Mouse (Mus musculus): ENCODE results near the gene Myod1. TPM values are rescaled to one million over a fixed set of nuclear protein-coding genes. Genes with fewer than 3 reads are reported as not detected.

The Myod1 gene
- polyA plus RNA-seq (2015; fragmentation: Nextera tagmentation; extraction: Ambion mirVana): 35.8 and 56.9 TPM in 2 replicates

GRCm38 (mm10) chr7:46376172-46377007 lies at the start of gene Myod1:
Gene Myod1 (plus strand): TSS chr7:46376474.
- peak; percentile 53 for ATAC-seq (ENCODE audit: insufficient number of reproducible peaks, low FRiP score, low TSS enrichment, low read depth)
- Histone ChIP-seq H3K36me3 (no peaks in the 10 kb centered on the region), H3K9ac (0 out of 2 replicates have a peak within 1 kb of the TSS, but pooled peaks have one; percentile 7), H3K9me3 (no peaks in the 10 kb centered on the region), H3K4me2 (peak within 1 kb of the TSS; percentile 29), H3K27me3 (peaks cover 80% of the 10 kb centered on the region), H3K27ac (peak within 1 kb of the TSS; percentile 61; the same call in 1 of the 2 replicates), H3K4me3 (peak within 1 kb of the TSS; percentile 27), H3K4me1 (peaks cover 14% of the 10 kb centered on the region)
- WGBS: 4% methylated on average over 43 of the region's 44 CpGs

- Histone ChIP-seq H3K27ac (no peak overlapping the region), H3K9me3 (no peaks in the 10 kb centered on the region), H3K36me3 (no peaks in the 10 kb centered on the region), H3K27me3 (no peaks in the 10 kb centered on the region), H3K4me3 (no peak overlapping the region), H3K4me1 (no peaks in the 10 kb centered on the region), H3K4me2 (no peak overlapping the region), H3K9ac (no peak overlapping the region)
- ATAC-seq (ENCODE audit: insufficient number of reproducible peaks, low FRiP score, low TSS enrichment, low read depth): no peak
- WGBS: 49% methylated on average over 4 of the region's 4 CpGs
Observed at GRCm38 (mm10) chr7:46327896-46328295, 48.4 kb upstream of the Myod1 start.

GRCm38 (mm10) chr7:46337397-46337796 lies 38.9 kb upstream of the Myod1 start:
- Histone ChIP-seq H3K4me2 (no peak overlapping the region), H3K9me3 (no peaks in the 10 kb centered on the region), H3K36me3 (no peaks in the 10 kb centered on the region), H3K4me3 (no peak overlapping the region), H3K27me3 (no peaks in the 10 kb centered on the region), H3K27ac (no peak overlapping the region), H3K9ac (no peak overlapping the region), H3K4me1 (no peaks in the 10 kb centered on the region)
- ATAC-seq (ENCODE audit: insufficient number of reproducible peaks, low FRiP score, low TSS enrichment, low read depth): no peak
- 90% methylated on average over 9 of the region's 9 CpGs for WGBS

- no peaks in the 10 kb centered on the region for H3K36me3 ChIP-seq
- H3K4me2 ChIP-seq: no peak overlapping the region
- H3K27ac ChIP-seq: no peak overlapping the region
- ATAC-seq (ENCODE audit: insufficient number of reproducible peaks, low FRiP score, low TSS enrichment, low read depth): no peak
- H3K27me3 ChIP-seq: no peaks in the 10 kb centered on the region
- no peaks in the 10 kb centered on the region for H3K4me1 ChIP-seq
- H3K4me3 ChIP-seq: no peak overlapping the region
- 9% methylated on average over 3 of the region's 3 CpGs for WGBS
- no peaks in the 10 kb centered on the region for H3K9me3 ChIP-seq
- no peak overlapping the region for H3K9ac ChIP-seq
Observed at GRCm38 (mm10) chr7:46339818-46340217, 36.5 kb upstream of the Myod1 start.

GRCm38 (mm10) chr7:46340295-46340694 lies 36.0 kb upstream of the Myod1 start:
- H3K9me3 ChIP-seq: no peaks in the 10 kb centered on the region
- no peaks in the 10 kb centered on the region for H3K4me1 ChIP-seq
- no peak overlapping the region for H3K4me3 ChIP-seq
- H3K36me3 ChIP-seq: no peaks in the 10 kb centered on the region
- ATAC-seq (ENCODE audit: insufficient number of reproducible peaks, low FRiP score, low TSS enrichment, low read depth): no peak
- no peak overlapping the region for H3K9ac ChIP-seq
- no peak overlapping the region for H3K4me2 ChIP-seq
- WGBS: 48% methylated on average over 5 of the region's 5 CpGs
- H3K27ac ChIP-seq: no peak overlapping the region
- H3K27me3 ChIP-seq: no peaks in the 10 kb centered on the region

- no peak overlapping the region for H3K4me3 ChIP-seq
- H3K9me3 ChIP-seq: no peaks in the 10 kb centered on the region
- no peak overlapping the region for H3K4me2 ChIP-seq
- H3K36me3 ChIP-seq: no peaks in the 10 kb centered on the region
- no peaks in the 10 kb centered on the region for H3K27me3 ChIP-seq
- no peaks in the 10 kb centered on the region for H3K4me1 ChIP-seq
- H3K27ac ChIP-seq: no peak overlapping the region
- ATAC-seq (ENCODE audit: insufficient number of reproducible peaks, low FRiP score, low TSS enrichment, low read depth): peak; percentile 85
- H3K9ac ChIP-seq: no peak overlapping the region
- 71% methylated on average over 9 of the region's 9 CpGs for WGBS
Observed at GRCm38 (mm10) chr7:46341471-46341870, 34.8 kb upstream of the Myod1 start.

- ATAC-seq (ENCODE audit: insufficient number of reproducible peaks, low FRiP score, low TSS enrichment, low read depth): no peak
- H3K27me3 ChIP-seq: peaks cover 37% of the 10 kb centered on the region
Observed at GRCm38 (mm10) chr7:46347692-46348091, 28.6 kb upstream of the Myod1 start.

GRCm38 (mm10) chr7:46348813-46349212 lies 27.5 kb upstream of the Myod1 start:
- no peak overlapping the region for H3K9ac ChIP-seq
- 0 out of 2 replicates have a peak, but pooled peaks cover 2% of the 10 kb centered on the region for H3K4me1 ChIP-seq
- no peaks in the 10 kb centered on the region for H3K36me3 ChIP-seq
- peaks cover 37% of the 10 kb centered on the region for H3K27me3 ChIP-seq
- 3% methylated on average over 35 of the region's 36 CpGs for WGBS
- H3K4me3 ChIP-seq: no peak overlapping the region
- no peak for ATAC-seq (ENCODE audit: insufficient number of reproducible peaks, low FRiP score, low TSS enrichment, low read depth)
- no peak overlapping the region for H3K4me2 ChIP-seq
- no peak overlapping the region for H3K27ac ChIP-seq
- H3K9me3 ChIP-seq: no peaks in the 10 kb centered on the region

More at GRCm38 (mm10) chr7:46347692-46348091, 28.6 kb upstream of the Myod1 start:
- H3K4me1 ChIP-seq: 0 out of 2 replicates have a peak, but pooled peaks cover 2% of the 10 kb centered on the region
- H3K36me3 ChIP-seq: no peaks in the 10 kb centered on the region
- H3K27ac ChIP-seq: no peak overlapping the region
- no peak overlapping the region for H3K9ac ChIP-seq
- no peak overlapping the region for H3K4me2 ChIP-seq
- H3K9me3 ChIP-seq: no peaks in the 10 kb centered on the region
- H3K4me3 ChIP-seq: no peak overlapping the region
- 48% methylated on average over 4 of the region's 4 CpGs for WGBS

- no peak for ATAC-seq (ENCODE audit: insufficient number of reproducible peaks, low FRiP score, low TSS enrichment, low read depth)
- H3K4me1 ChIP-seq: 0 out of 2 replicates have a peak, but pooled peaks cover 2% of the 10 kb centered on the region
- no peaks in the 10 kb centered on the region for H3K9me3 ChIP-seq
- no peak overlapping the region for H3K4me3 ChIP-seq
- no peak overlapping the region for H3K4me2 ChIP-seq
- peaks cover 37% of the 10 kb centered on the region for H3K27me3 ChIP-seq
- 56% methylated on average over 9 of the region's 9 CpGs for WGBS
- H3K36me3 ChIP-seq: no peaks in the 10 kb centered on the region
- H3K27ac ChIP-seq: no peak overlapping the region
- no peak overlapping the region for H3K9ac ChIP-seq
Observed at GRCm38 (mm10) chr7:46350119-46350702, 26.1 kb upstream of the Myod1 start.

GRCm38 (mm10) chr7:46352748-46353147 lies 23.5 kb upstream of the Myod1 start:
- Histone ChIP-seq H3K27ac (no peak overlapping the region), H3K36me3 (no peaks in the 10 kb centered on the region), H3K4me1 (0 out of 2 replicates have a peak, but pooled peaks cover 2% of the 10 kb centered on the region), H3K4me3 (no peak overlapping the region), H3K27me3 (peaks cover 32% of the 10 kb centered on the region), H3K9ac (no peak overlapping the region), H3K9me3 (no peaks in the 10 kb centered on the region), H3K4me2 (no peak overlapping the region)
- ATAC-seq (ENCODE audit: insufficient number of reproducible peaks, low FRiP score, low TSS enrichment, low read depth): 0 out of 2 replicates have a peak, but pooled peaks have one; percentile 7
- WGBS: 75% methylated on average over 2 of the region's 2 CpGs

- Histone ChIP-seq H3K9ac (no peak overlapping the region), H3K27me3 (peaks cover 28% of the 10 kb centered on the region), H3K4me2 (no peak overlapping the region), H3K27ac (no peak overlapping the region), H3K4me3 (no peak overlapping the region), H3K36me3 (no peaks in the 10 kb centered on the region), H3K4me1 (0 out of 2 replicates have a peak, but pooled peaks cover 2% of the 10 kb centered on the region), H3K9me3 (no peaks in the 10 kb centered on the region)
- ATAC-seq (ENCODE audit: insufficient number of reproducible peaks, low FRiP score, low TSS enrichment, low read depth): peak; percentile 55
- 51% methylated on average over 8 of the region's 8 CpGs for WGBS
Observed at GRCm38 (mm10) chr7:46353216-46353615, 23.1 kb upstream of the Myod1 start.

GRCm38 (mm10) chr7:46353875-46354274 lies 22.4 kb upstream of the Myod1 start:
- no peak overlapping the region for H3K9ac ChIP-seq
- H3K36me3 ChIP-seq: no peaks in the 10 kb centered on the region
- no peak overlapping the region for H3K4me3 ChIP-seq
- H3K27me3 ChIP-seq: peaks cover 21% of the 10 kb centered on the region
- WGBS: 54% methylated on average over 4 of the region's 4 CpGs
- H3K4me1 ChIP-seq: 0 out of 2 replicates have a peak, but pooled peaks cover 2% of the 10 kb centered on the region
- ATAC-seq (ENCODE audit: insufficient number of reproducible peaks, low FRiP score, low TSS enrichment, low read depth): no peak
- H3K9me3 ChIP-seq: no peaks in the 10 kb centered on the region
- H3K4me2 ChIP-seq: no peak overlapping the region
- H3K27ac ChIP-seq: no peak overlapping the region

All from limb, embryonic 15.5 days (tissue).